Mouse (Mus musculus) right cerebral cortex, adult 18-20 months (tissue): ENCODE measurements at regions not wholly inside any gene's neighbourhood (a gene's known extent, or its start where the extent isn't known, plus 50 kb on each side); places are given as distances from the start of the nearest gene placed in this dataset.

Source experiments
- DNase-seq: peaks from one replicate; pipeline ENCODE4 v3.0.0; 2022; ENCODE audit warnings: mixed read lengths

GRCm38 (mm10) chr4:39508866-39509265 lies 58.8 kb downstream of the 1700009N14Rik start:
- DNase-seq, result no peak

- no peak for DNase-seq
These were observed 77.4 kb downstream of the 1700009N14Rik start for GRCm38 (mm10) chr4:39527492-39527891.

GRCm38 (mm10) chr4:39528661-39529060 lies 78.6 kb downstream of the 1700009N14Rik start:
- DNase-seq, result no peak

GRCm38 (mm10) chr4:39556101-39556763 lies 106.1 kb downstream of the 1700009N14Rik start:
- DNase-seq, result no peak

GRCm38 (mm10) chr4:39597426-39597825 lies 147.3 kb downstream of the 1700009N14Rik start:
- no peak for DNase-seq

GRCm38 (mm10) chr4:39605046-39605445 lies 155.0 kb downstream of the 1700009N14Rik start:
- no peak for DNase-seq

GRCm38 (mm10) chr4:39644136-39644535 lies 194.0 kb downstream of the 1700009N14Rik start:
- no peak for DNase-seq

- DNase-seq, result peak; percentile 4
These were observed 194.8 kb downstream of the 1700009N14Rik start for GRCm38 (mm10) chr4:39644849-39645248.

- DNase-seq, result no peak
These were observed 210.4 kb downstream of the 1700009N14Rik start for GRCm38 (mm10) chr4:39660538-39660937.

- DNase-seq, result no peak
These were observed 222.5 kb downstream of the 1700009N14Rik start for GRCm38 (mm10) chr4:39672609-39673008.

- no peak for DNase-seq
These were observed 245.1 kb downstream of the 1700009N14Rik start for GRCm38 (mm10) chr4:39695236-39695635.

GRCm38 (mm10) chr4:39697565-39697964 lies 247.5 kb downstream of the 1700009N14Rik start:
- peak; percentile 70 for DNase-seq

- DNase-seq, result peak; percentile 18
These were observed 249.3 kb downstream of the 1700009N14Rik start for GRCm38 (mm10) chr4:39699347-39699746.

GRCm38 (mm10) chr4:39717477-39717876 lies 267.4 kb downstream of the 1700009N14Rik start:
- no peak for DNase-seq

- DNase-seq, result no peak
These were observed 268.6 kb downstream of the 1700009N14Rik start for GRCm38 (mm10) chr4:39718691-39719090.

- no peak for DNase-seq
These were observed 269.9 kb downstream of the 1700009N14Rik start for GRCm38 (mm10) chr4:39719951-39720350.

GRCm38 (mm10) chr4:39721524-39721923 lies 271.4 kb downstream of the 1700009N14Rik start:
- DNase-seq, result no peak

- DNase-seq, result no peak
These were observed 315.5 kb downstream of the 1700009N14Rik start for GRCm38 (mm10) chr4:39765586-39765985.

- DNase-seq, result peak; percentile 8
These were observed 341.0 kb downstream of the 1700009N14Rik start for GRCm38 (mm10) chr4:39791096-39791495.

- DNase-seq, result no peak
These were observed 332.9 kb upstream of the Aco1 start for GRCm38 (mm10) chr4:39809950-39810349.

- no peak for DNase-seq
These were observed 330.1 kb upstream of the Aco1 start for GRCm38 (mm10) chr4:39812766-39813165.

- no peak for DNase-seq
These were observed 327.3 kb upstream of the Aco1 start for GRCm38 (mm10) chr4:39815620-39816019.

- DNase-seq, result no peak
These were observed 325.2 kb upstream of the Aco1 start for GRCm38 (mm10) chr4:39817675-39818074.

- no peak for DNase-seq
These were observed 309.2 kb upstream of the Aco1 start for GRCm38 (mm10) chr4:39833634-39834033.
